Mouse (Mus musculus) layer of hippocampus, adult 9-11 months (tissue): ENCODE results near the gene Smarcb1.

ENCODE experiments used
- DNase-seq: peaks from one replicate; pipeline ENCODE4 v3.0.0; 2022

The Smarcb1 gene

GRCm38 (mm10) chr10:75921026-75921725, at the start of gene Smarcb1:
Gene Smarcb1 (minus strand): TSS chr10:75921617.
- DNase-seq = peak; percentile 93

GRCm38 (mm10) chr10:75954381-75954811, 33.0 kb upstream of the Smarcb1 start, which contains the start of gene Gm5134:
Gene Gm5134 (plus strand): TSS chr10:75954514.
- no peak for DNase-seq

DNA sequence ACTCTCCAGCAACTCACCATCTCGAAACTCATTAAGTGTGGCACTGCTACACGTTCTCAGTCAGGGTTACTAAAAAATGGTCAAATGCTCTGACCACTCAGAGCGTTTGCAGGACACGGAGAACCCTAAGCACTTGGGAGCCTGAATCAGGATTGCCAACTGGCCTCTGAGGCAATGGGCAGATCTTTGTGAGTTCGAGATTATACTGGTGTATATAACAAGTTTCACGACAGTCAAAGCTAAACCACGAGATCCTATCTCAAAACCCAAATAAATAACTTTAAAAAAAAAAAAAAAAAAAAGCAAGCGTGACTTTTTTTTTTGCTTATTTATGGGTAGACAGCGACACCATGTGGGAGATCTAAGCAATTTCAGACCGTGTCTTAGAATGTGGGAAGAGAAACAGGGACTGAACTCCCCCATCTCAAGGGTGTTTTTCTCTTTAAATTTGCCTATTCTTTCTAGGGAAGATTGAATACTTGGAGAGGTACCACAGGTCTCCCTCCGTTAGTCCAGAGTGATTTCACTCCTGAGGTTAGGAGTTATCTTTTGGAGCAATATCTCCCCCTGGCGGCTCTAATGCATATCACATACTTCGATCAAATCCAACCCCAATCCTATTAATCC, 30.1 kb upstream of the Smarcb1 start:
- DNase-seq = peak; percentile 34

DNA sequence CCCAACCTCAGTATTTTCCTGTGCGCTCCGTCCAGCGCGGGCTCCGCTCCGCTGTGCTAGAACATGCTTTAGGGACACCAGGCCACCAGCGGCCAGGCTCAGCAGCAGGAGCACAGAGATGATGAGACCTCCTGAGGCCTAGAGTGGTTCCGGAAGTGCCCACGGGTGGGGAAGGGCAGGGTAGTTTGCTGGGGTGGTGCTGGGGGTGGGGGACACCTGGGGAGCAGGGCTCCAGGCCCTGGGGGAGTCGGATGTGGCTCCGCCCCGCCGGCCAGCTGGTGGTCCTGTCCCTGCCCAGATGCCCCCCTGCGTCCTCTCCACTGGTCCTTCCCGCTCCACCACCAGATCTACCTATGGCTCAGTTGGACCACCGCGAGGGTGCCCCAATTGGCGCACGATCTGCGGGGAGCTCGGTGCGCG, 29.4 kb upstream of the Smarcb1 start:
- no peak for DNase-seq

DNA sequence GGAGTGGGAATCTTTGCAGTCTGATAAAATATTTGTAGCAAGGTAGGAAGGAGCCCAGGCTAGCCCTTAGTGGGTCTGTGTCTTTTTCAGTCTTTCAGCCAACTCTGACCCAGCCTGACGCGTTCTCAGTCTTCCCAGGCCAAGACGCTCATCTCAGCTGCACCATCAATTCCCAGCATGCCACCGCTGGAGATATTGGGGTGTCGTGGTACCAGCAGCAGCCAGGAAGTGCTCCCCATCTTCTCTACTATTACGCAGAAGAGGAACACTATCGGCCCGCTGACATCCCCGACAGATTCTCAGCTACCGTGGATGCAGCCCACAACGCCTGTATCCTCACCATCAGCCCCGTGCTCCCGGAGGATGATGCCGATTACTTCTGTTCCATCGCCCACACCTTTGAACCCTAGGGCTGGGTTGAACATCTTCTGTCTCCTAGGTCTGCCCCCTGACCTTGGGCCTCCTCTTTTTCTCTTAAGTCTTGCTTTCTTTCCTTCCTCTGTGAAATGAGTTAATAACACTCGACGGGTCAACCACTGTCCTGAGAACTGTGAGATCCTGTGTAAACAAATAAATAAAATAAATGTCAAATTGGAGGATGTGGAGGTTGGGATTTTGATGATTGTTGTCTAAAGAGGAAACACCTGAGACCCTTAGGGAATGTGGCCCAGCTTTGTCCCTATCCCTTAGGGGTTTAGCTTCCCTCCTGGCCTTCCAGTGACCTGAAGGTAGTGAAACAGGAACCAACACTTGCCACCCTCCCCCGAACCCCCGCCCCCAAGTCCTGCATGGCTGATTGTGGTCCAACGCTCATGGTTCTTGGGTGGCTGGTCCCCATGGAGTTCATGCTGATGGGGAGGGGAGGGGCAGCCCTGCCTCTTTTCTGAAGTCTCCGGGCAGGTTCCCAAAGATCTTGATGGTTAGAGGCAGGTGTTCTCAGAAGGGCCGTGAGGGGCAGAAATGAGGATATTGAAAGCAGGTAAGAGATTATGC, 27.9 kb upstream of the Smarcb1 start:
- DNase-seq = no peak

GRCm38 (mm10) chr10:75948079-75948478, 26.7 kb upstream of the Smarcb1 start:
- DNase-seq = no peak

DNA sequence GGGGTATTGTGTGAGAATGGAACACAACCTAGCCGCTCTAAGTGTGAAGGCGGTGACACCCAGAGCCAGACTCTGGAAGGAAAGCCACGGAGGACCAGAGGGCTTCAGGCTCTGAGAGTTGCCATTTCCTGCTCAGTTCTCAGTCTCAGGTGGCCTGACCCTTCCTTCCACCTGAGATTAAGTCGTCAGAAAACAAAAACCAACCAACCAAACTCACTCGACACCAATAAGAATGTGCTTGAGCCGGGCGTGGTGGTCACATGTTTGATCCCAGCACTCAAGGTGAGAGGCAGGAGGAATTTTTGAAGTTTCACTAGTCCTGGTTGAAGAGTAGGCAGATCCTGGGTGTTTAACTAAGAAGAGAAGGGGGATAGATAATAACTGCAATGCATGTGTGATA, 24.5 kb upstream of the Smarcb1 start:
- DNase-seq = no peak

DNA sequence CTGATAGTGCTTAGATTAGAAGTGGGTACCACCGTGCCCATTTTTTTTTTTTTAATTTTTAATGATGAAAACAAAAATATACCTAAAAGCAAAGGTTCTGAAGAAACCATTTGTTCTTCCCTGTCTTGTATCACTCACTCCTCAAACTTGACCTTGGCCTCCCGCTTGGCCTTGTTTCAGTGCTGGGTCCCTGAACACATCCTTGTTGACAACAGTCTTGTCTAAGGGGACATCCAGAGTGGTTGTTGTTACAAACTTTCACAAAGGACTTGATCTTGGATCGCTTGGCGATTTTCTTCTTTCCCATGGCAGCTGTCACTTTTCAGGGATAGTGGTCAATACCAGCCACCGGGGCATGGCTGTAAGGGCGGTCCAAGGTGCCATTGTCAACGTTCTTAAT, 23.8 kb upstream of the Smarcb1 start:
- DNase-seq = no peak

DNA sequence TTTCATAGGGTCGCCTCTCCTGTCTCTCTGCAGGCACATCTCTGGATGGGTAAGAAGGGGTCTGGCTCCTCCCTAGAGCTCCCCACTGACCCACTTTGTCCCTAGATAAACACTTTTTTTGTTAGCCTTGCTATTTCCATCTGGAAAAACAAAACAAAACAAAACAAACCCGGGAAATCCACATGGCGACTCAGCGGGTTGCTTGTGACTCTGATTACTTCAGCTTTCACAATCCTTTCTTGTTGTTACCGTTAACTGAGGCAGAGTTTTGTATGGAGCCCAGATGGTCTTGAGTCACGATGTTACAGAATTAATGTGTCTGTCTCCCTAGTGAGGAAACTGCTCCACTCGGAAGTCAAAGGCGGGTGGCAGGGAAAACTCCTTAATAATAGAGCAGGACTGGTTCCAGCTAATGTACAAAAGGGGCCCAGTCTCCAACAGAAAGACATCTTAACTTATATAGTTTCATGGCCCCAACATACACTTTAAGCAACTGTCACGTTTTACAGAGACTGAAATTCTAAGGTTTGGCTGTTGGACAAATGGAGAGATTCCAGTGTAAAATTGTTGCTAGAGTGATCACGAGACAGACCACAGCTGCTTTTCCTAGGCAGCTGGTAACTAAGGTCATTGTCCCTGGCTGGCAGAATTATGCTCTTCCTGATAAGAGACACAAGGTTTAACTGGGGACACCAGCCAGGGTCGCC, 22.8 kb upstream of the Smarcb1 start:
- peak; percentile 56 for DNase-seq

DNA sequence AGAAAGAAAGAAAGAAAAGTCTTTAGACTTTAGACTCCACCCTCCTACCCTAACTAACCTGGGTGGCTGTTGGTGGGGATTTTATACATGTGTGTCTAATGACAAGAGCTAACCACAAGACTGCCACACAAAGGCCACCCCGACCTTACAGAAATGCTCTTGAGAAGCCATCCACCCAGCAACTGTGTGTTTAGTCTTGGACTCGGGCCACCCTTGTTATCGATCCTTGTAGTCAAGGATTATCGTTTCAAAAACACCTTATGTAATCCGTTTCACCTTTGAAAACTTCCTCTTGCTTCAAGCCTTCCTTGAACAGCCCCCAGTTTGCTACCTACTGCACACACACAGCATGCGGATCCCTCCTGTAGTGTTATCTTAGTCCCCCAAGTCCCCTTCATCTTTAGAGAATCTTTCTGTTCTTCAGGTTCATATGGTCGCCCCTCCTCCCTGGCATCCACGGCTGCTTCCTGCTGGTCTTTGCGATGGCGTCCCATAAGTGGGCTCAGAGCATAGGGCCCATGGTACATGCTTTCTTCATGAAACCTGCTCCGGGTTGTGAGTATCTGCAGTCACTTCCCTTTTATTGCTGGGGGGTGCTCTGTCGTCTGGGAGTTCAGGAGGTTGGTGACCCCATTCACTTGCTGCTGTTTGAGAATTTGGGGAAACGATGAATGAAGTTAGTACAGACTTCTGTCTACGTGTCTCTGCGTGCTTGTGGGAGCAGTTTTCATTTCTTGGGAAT, 21.5 kb upstream of the Smarcb1 start, which contains the start of gene Vpreb3:
Gene Vpreb3 (plus strand): TSS at position 322 of the 742 bp plus-strand sequence.
- DNase-seq = no peak

DNA sequence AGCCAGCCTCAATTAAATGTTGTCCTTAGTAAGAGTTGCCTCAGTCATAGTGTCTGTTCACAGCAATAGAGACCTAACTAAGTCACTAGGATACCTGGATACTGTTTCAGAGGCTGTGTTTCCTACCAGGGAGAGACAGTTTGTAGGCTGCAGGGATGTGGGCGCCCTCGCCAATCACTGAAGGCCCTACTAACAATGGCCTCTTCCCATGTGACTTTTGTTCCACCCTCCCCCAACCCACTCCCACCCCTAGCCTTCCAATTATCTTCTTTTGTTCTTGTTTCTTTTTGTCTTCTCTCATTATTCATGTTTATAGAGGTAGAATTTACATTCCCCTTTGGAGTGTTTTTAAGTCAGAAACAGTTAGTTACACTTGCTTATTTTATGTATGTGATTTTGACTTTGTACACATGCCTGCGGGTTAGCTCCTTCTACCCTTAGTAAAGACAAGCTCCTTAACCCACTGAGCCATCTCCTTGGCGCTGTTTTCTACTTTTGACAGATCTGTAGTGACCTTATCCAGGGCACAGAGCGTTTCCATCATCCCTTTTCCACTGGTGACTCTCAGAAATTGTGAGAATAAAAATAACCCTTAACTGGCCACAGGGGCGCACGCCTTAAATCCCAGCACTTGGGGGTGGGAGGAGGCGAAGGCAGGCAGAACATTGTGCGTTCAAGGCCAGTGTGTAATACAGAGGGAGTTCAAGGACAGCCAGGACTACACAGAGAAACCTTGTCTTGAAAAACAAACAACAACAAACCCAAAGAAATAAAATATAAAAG, 19.8 kb upstream of the Smarcb1 start:
- no peak for DNase-seq

DNA sequence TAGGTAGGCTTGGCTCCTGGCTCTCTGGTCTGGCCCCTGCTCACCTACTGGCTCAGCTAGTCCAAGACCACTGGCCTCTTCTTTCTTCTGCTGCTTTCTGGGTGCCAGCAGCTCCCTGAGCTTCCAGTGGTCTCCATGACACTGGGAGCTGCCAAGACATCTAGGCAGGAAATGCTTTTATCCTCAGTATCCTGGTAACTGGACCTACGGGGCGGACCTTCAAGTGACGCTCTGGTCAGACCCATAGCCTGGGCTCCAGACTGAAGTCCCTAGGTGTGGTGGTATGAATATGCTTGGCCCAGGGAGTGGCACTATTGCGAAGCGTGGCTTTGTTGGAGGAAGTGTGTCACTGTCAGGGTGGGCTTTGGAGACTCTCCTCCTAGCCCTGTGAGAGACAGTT, 19.1 kb upstream of the Smarcb1 start, which contains the start of gene Gm867:
Gene Gm867 (minus strand): TSS at position 153 of the 400 bp plus-strand sequence.
- DNase-seq = no peak

GRCm38 (mm10) chr10:75939481-75940234, 18.2 kb upstream of the Smarcb1 start:
- DNase-seq = no peak

DNA sequence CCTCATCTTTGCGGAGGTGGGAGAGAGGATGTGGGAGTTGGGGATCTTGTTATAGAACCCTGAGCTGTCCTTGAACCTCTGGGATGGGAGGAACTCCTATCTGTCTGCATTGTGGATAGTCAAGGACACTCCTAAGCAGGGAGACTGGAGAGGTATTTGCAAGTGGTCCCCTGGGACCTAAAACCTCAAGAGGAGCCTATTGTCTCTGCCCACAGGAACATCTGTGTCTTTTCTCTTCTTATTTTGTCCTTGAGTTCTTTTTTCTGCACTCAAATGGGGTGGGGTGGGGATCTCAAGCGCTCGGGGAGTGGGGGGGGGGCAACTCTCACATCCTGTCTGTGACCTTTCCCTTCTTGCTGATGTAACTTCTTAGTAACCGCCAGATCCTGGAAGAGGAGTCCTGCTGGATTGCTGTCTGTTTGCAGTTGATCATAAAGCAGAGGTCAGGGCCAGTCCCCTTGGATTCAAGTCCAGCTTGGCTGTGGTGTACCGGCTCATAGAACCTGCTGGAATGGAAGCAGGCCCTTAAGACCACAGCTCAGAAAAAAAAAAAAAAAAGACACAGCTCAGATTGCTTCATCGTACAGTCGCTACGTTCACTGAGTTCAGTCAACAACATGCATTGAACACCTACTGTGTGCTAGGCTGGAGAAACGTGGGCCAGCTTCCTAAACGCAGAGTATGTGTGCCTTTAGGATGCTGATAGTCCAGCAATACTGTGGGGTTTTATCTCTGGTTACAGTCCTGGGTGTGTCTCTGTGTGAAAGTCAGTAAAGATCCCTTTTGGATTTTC, 16.6 kb upstream of the Smarcb1 start:
- DNase-seq = no peak

DNA sequence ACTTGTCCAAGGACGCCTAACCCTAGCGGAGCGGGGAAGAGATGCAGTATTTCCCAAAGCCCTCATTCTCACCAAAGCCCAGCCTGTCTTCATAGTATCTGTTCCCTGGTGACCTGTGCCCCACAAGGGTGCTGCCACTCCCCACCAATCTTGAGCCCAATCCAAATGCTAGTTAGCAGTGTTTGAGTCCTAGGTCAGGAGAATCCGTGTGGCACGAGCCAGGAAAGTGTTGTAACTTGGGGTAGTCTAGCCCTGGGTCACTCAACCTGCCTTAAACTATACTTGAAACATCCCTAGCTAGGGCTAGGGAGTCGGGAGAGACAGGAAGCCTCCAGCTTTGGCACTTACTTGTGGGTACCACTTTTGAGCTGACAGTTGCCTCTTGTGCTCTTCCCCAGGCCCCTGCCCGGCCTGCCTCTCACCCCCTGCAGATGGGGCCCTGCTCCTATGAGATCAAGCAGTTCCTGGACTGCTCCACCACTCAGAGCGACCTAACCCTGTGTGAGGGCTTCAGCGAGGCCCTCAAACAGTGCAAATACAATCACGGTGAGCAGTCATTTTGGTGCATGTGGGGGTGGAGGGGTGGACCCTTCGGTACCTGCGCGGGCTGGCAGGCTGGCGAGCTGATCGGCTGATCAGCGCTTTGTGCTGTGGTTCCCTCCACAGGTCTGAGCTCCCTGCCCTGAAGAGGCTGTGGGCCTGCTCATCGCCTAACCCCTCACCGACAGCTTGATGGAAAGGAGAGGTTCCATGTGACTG, 15.7 kb upstream of the Smarcb1 start:
- DNase-seq = no peak

DNA sequence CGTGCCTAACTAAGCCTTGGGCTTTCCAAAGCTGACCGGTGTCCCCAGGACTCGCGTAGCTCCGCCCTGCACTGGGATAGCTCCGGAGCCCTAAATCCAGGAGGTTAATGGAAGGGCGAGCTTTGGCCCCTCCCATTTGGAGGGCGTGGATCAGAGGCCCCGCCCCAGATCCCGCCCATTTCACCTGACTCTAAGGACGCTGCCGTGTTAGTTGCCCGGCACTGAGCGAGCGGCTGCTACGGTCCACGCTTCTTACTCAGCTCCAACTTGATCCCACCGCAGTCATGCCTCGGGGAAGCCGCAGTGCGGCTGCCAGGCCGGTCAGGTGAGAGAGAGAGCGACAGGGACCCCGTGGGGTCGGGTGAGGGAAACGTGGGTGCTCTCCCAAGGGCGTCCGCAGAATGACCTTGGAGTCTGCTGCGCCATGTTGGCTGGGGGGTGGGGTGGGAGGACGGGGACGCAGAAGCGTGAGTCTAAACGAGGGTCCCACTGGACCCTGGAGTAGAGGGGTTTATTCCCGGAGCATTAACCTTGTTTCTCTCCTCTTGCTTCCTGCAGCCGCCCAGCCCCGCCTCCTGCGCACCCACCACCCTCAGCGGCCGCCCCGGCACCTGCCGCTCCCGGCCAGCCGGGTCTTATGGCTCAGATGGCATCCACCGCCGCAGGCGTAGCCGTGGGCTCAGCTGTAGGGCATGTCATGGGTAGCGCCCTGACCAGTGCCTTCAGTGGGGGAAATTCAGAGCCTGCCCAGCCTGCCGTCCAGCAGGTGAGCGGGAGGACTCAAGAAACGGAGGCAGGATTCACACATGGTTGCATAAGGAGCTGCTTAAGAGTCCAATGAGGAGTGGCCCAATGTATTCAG, 14.5 kb upstream of the Smarcb1 start, which contains the start of gene Mmp11:
Gene Mmp11 (minus strand): TSS at position 817 of the 862 bp plus-strand sequence.
- DNase-seq = peak; percentile 70

DNA sequence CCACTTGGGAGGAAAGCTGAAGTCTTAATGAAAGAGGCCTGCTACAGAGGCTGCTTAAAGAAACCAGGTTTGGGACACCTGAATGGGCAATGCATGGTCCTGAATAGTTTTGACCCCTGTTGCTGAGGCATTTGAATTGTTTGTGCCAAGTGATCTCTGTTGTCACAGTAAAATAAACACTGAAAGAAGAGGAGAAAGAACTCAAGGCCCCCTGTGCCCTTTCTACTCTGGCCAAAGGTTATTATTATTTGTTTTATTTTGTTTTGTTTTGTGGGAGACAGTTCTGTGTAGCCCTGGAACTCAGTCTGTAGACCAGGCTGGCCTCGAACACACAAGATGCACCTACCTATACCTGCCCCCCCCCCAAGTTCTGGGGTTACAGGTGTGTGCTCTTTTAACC, 13.6 kb upstream of the Smarcb1 start:
- DNase-seq = no peak
